Comparison of ENCODE assay signal across 28 mouse cellular contexts in the genomic region with DNA sequence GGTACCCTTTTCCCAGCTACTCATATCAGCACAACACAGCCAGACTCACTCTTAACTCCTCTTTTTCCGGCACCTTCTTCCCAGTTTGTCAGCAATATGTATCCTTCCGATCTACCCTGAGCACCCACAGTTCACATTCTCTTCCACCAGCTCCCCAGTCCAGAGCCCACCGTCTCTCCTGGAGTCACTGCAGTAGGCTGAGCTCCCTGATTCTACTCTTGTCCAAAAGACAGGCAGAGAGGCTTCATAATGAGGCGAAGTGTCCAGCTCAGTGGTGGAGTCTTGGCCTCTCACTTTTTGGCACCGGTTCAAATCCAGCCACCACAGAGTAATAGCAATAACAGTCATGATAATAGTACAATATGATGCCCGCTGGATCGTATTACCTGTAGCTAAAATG.
"Had no signal": no experiment of that assay in that cellular context is flagged by ENCODE, and none has a peak within 500 bp of the region (broad histone marks: within the 10 kb centered on the region; RNA-seq: fewer than 3 reads in every experiment).

No protein-coding gene starts in this region.

- H3K4me1 ChIP-seq: forebrain, embryonic 12.5 days; forebrain, embryonic 13.5 days; forebrain, embryonic 15.5 days had no signal

- ATAC-seq: forebrain, embryonic 13.5 days; forebrain, embryonic 15.5 days; forebrain, embryonic 16.5 days; forebrain, postnatal 0 days had no signal

- H3K9me3 ChIP-seq: embryonic facial prominence, embryonic 10.5 days; embryonic facial prominence, embryonic 12.5 days; embryonic facial prominence, embryonic 13.5 days; embryonic facial prominence, embryonic 15.5 days; forebrain, embryonic 10.5 days; forebrain, embryonic 12.5 days; forebrain, embryonic 13.5 days; forebrain, embryonic 15.5 days had no signal

- DNase-seq: cerebellum, adult 2 months; cerebellum, adult 8-10 months; cerebellum, adult 9-10 months; cerebellum, adult 9-11 months; cerebellum, postnatal 10 days; cerebellum, postnatal 14 days; cerebellum, postnatal 25 days; cerebellum, postnatal 36 days; embryo, embryonic 11 days; forebrain, postnatal 0 days; gastrocnemius, adult 2 months; gastrocnemius, postnatal 10 days; gastrocnemius, postnatal 14 days; gastrocnemius, postnatal 25 days; gastrocnemius, postnatal 36 days; heart, adult 18-20 months had no signal

- H3K4me2 ChIP-seq: embryonic facial prominence, embryonic 12.5 days; embryonic facial prominence, embryonic 13.5 days; embryonic facial prominence, embryonic 15.5 days; forebrain, embryonic 12.5 days; forebrain, embryonic 13.5 days; forebrain, embryonic 15.5 days; heart, embryonic 11.5 days had no signal

- H3K27ac ChIP-seq: embryonic facial prominence, embryonic 10.5 days; embryonic facial prominence, embryonic 12.5 days; embryonic facial prominence, embryonic 13.5 days; embryonic facial prominence, embryonic 15.5 days; forebrain, embryonic 10.5 days; forebrain, embryonic 12.5 days; forebrain, embryonic 13.5 days; forebrain, embryonic 15.5 days; gastrocnemius, adult 2 months; heart, adult 2 months had no signal

- H3K9ac ChIP-seq: embryonic facial prominence, embryonic 12.5 days; embryonic facial prominence, embryonic 13.5 days; embryonic facial prominence, embryonic 15.5 days; forebrain, embryonic 12.5 days; forebrain, embryonic 13.5 days; forebrain, embryonic 15.5 days; forebrain, postnatal 0 days had no signal

- H3K4me3 ChIP-seq: embryonic facial prominence, embryonic 10.5 days; embryonic facial prominence, embryonic 12.5 days; embryonic facial prominence, embryonic 13.5 days; embryonic facial prominence, embryonic 15.5 days; erythroblast, embryonic 14.5 days; forebrain, embryonic 10.5 days; forebrain, embryonic 12.5 days; forebrain, embryonic 13.5 days; forebrain, embryonic 15.5 days; gastrocnemius, adult 2 months; heart, adult 2 months had no signal

- H3K36me3 ChIP-seq: embryonic facial prominence, embryonic 10.5 days; embryonic facial prominence, embryonic 12.5 days; embryonic facial prominence, embryonic 13.5 days; embryonic facial prominence, embryonic 15.5 days; forebrain, embryonic 10.5 days; forebrain, embryonic 12.5 days; forebrain, embryonic 15.5 days had no signal

- H3K27me3 ChIP-seq: embryonic facial prominence, embryonic 12.5 days; embryonic facial prominence, embryonic 13.5 days; embryonic facial prominence, embryonic 15.5 days; forebrain, embryonic 12.5 days; forebrain, embryonic 13.5 days; forebrain, embryonic 15.5 days had no signal
